Mouse (Mus musculus) thymus, adult 2 months (tissue): ENCODE measurements around the gene Cd99l2.

Source experiments
- CTCF ChIP-seq: fragments of 200-500 bp; IDR thresholded peaks from 2 replicates; pipeline ENCODE4 v1.5.1; 2012; ENCODE audit warnings: mild to moderate bottlenecking, control low read depth, low read length, moderate library complexity, borderline replicate concordance; ENCODE audit not compliant: control insufficient read depth, poor library complexity, insufficient read depth; ENCODE audit errors: extremely low read depth
- POLR2A ChIP-seq: fragments of 200-500 bp; IDR thresholded peaks from 2 replicates; pipeline ENCODE4 v1.6.1; 2012; ENCODE audit warnings: mild to moderate bottlenecking, low read length, control low read depth, moderate library complexity; ENCODE audit not compliant: control insufficient read depth, poor library complexity, insufficient read depth; ENCODE audit errors: extremely low read depth

- TF ChIP-seq CTCF: no peak
- TF ChIP-seq POLR2A: no peak
These were observed 86.4 kb downstream of the Cd99l2 start for GRCm38 (mm10) chrX:71406290-71406689.
